Mouse (Mus musculus) embryonic fibroblast, embryonic 13.5 days (primary cell): ENCODE data around the gene Ctsc. TPM values are rescaled to one million over a fixed set of nuclear protein-coding genes. Genes with fewer than 3 reads are reported as not detected.

Source experiments
- H3K27ac ChIP-seq: 2 replicates; pipeline ENCODE4 v1.5.1; 2012; ENCODE audit warnings: low read length, control low read depth, inconsistent platforms; ENCODE audit not compliant: insufficient read depth
- H3K4me1 ChIP-seq: 2 replicates; pipeline ENCODE4 v1.6.1; 2011; ENCODE audit warnings: low read length; ENCODE audit not compliant: control insufficient read depth, insufficient read depth
- H3K4me3 ChIP-seq: 2 replicates; pipeline ENCODE4 v1.5.1; 2011; ENCODE audit warnings: mild to moderate bottlenecking, control low read depth, low read length; ENCODE audit not compliant: insufficient read depth
- CTCF ChIP-seq: IDR thresholded peaks from 2 replicates; pipeline ENCODE4 v1.5.1; 2011; ENCODE audit warnings: mild to moderate bottlenecking, control low read depth, low read length, moderate library complexity, borderline replicate concordance; ENCODE audit not compliant: insufficient read depth
- POLR2A ChIP-seq: IDR thresholded peaks from 2 replicates; pipeline ENCODE4 v1.6.1; 2011; ENCODE audit warnings: low read depth, mild to moderate bottlenecking, control low read depth, low read length, moderate library complexity
- polyA plus RNA-seq: library from polyadenylated mRNA; stranded (reverse); fragments of >200 nt; gene quantifications from 2 replicates; pipeline ENCODE4 v1.2.4, GENCODE M21; 2011; ENCODE audit warnings: low read depth; ENCODE audit not compliant: missing spikeins, insufficient read length

The Ctsc gene
- polyA plus RNA-seq, 1 experiment: 131 TPM

GRCm38 (mm10) chr7:88259155-88259925 is 18.5 kb upstream of the Ctsc start:
- Histone ChIP-seq H3K4me1 (no peaks in the 10 kb centered on the region), H3K27ac (no peak overlapping the region), H3K4me3 (no peak overlapping the region)
- TF ChIP-seq POLR2A: no peak

- Histone ChIP-seq H3K4me3 (no peak overlapping the region), H3K4me1 (no peaks in the 10 kb centered on the region), H3K27ac (no peak overlapping the region)
- TF ChIP-seq POLR2A (no peak), CTCF (no peak)
Measured at GRCm38 (mm10) chr7:88261799-88262198, 16.1 kb upstream of the Ctsc start.

GRCm38 (mm10) chr7:88264861-88265260 is 13.0 kb upstream of the Ctsc start:
- no peaks in the 10 kb centered on the region for H3K4me1 ChIP-seq
- H3K4me3 ChIP-seq: no peak overlapping the region
- no peak overlapping the region for H3K27ac ChIP-seq
- TF ChIP-seq CTCF: no peak
- TF ChIP-seq POLR2A: no peak

GRCm38 (mm10) chr7:88269913-88270312 is 8.0 kb upstream of the Ctsc start:
- no peak overlapping the region for H3K4me3 ChIP-seq
- 0 out of 2 replicates have a peak, but pooled peaks cover 3% of the 10 kb centered on the region for H3K4me1 ChIP-seq
- TF ChIP-seq POLR2A: no peak
- no peak for TF ChIP-seq CTCF
- no peak overlapping the region for H3K27ac ChIP-seq

GRCm38 (mm10) chr7:88271531-88271930 is 6.4 kb upstream of the Ctsc start:
- TF ChIP-seq CTCF (no peak), POLR2A (no peak)
- Histone ChIP-seq H3K4me3 (no peak overlapping the region), H3K4me1 (0 out of 2 replicates have a peak, but pooled peaks cover 3% of the 10 kb centered on the region), H3K27ac (no peak overlapping the region)

- H3K4me1 ChIP-seq: peaks cover 4% of the 10 kb centered on the region; the same call in 1 of the 2 replicates
- H3K4me3 ChIP-seq: 0 out of 2 replicates have a peak overlapping the region, but pooled peaks have one; percentile 74
- no peak overlapping the region for H3K27ac ChIP-seq
- TF ChIP-seq CTCF: no peak
- no peak for TF ChIP-seq POLR2A
Measured at GRCm38 (mm10) chr7:88276914-88277765, 745 bp upstream of the Ctsc start.

GRCm38 (mm10) chr7:88278628-88279196 is 827 bp downstream of the Ctsc start:
- Histone ChIP-seq H3K4me3 (peak overlapping the region; percentile 74), H3K27ac (no peak overlapping the region), H3K4me1 (peaks cover 4% of the 10 kb centered on the region; the same call in 1 of the 2 replicates)
- TF ChIP-seq CTCF (no peak), POLR2A (no peak)

- H3K4me1 ChIP-seq: peaks cover 2% of the 10 kb centered on the region
- TF ChIP-seq POLR2A (no peak), CTCF (no peak)
- H3K27ac ChIP-seq: no peak overlapping the region
Measured at GRCm38 (mm10) chr7:88285276-88285675, 7.4 kb downstream of the Ctsc start.

GRCm38 (mm10) chr7:88291036-88291435 is 13.2 kb downstream of the Ctsc start:
- TF ChIP-seq POLR2A: no peak
- TF ChIP-seq CTCF: no peak
- Histone ChIP-seq H3K4me3 (no peak overlapping the region), H3K4me1 (peaks cover 2% of the 10 kb centered on the region), H3K27ac (no peak overlapping the region)

More at GRCm38 (mm10) chr7:88285276-88285675, 7.4 kb downstream of the Ctsc start:
- H3K4me3 ChIP-seq: no peak overlapping the region
